Mouse (Mus musculus): ENCODE data around the gene Slc9a3r2.

Gene Slc9a3r2

DNA sequence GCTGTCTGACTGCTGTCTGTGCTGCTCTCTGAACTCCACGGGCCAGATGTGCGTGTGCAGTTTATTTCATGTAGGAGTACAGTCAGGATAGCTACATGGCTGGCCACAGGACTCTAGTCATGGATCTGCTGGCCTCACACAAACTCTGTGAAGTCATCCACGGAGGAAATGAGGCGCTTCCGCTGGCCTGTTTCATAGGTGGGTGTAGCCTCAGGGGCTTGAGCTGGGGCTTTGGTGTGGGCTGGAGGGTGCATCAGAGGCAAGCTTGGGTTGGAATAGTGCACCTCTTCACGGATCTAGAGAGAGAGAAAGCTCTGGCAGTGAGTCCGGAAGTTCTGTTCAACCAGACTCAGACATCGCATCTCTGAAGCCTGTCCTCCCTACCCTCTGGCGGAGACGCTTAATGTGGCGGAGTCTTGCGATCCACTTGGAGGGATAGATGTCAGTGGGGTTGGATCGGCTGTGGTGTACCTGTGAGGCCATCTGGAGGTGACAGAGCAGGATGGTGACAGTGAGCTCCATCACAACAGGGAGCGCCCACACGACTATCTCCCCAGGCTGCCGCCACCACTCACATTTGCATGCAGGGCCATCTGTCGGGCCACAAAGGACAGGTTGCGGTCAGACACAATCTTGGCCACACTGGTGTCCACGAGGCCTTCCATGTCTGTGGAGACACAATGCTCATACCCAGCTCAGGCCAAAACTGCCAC is 53.5 kb downstream of the Slc9a3r2 start:
- Histone ChIP-seq H3K4me3 (replicated peaks; ENCODE audit: low read length) (no peak overlapping the region), H3K36me3 (ENCODE audit: insufficient read depth, low read length) (peaks cover 100% of the 10 kb centered on the region), H3K27me3 (ENCODE audit: insufficient read depth, low read length) (no peaks in the 10 kb centered on the region), H3K9me3 (ENCODE audit: low read length) (no peaks in the 10 kb centered on the region), H3K4me1 (replicated peaks; ENCODE audit: low read depth, low read length) (peaks cover 66% of the 10 kb centered on the region)
- no peak for TF ChIP-seq CTCF (conservative IDR thresholded peaks at IDR 0.05; ENCODE audit: low read length)
- no peak for TF ChIP-seq NANOG (IDR thresholded peaks at IDR 0.05; ENCODE audit: borderline replicate concordance, low read length)

DNA sequence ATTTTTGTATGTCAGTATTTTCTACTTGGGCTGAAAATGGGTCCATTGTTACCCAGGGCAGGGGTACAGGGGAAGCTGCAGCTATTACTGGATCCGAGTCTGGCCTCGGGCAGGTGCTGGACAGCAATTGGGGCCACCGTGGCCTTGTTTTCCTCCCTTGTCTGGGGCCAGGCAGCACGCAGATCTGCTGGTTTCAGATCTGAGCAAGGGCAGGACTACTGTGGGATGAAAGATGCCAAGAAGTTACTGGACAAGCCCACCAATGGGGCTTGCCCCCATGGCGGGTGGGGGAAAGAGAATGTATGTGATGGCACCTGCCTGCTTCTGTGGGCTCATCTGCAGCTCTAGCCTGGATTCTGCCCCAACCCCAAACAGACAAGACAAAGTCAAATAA is 54.1 kb downstream of the Slc9a3r2 start:
- H3K9me3 ChIP-seq (ENCODE audit: low read length), result no peaks in the 10 kb centered on the region
- H3K4me3 ChIP-seq (replicated peaks; ENCODE audit: low read length), result no peak overlapping the region
- TF ChIP-seq CTCF (conservative IDR thresholded peaks at IDR 0.05; ENCODE audit: low read length) (no peak), NANOG (IDR thresholded peaks at IDR 0.05; ENCODE audit: borderline replicate concordance, low read length) (no peak), POU5F1 (IDR thresholded peaks at IDR 0.05; ENCODE audit: borderline replicate concordance, low read length) (no peak)
- peaks cover 100% of the 10 kb centered on the region for H3K36me3 ChIP-seq (ENCODE audit: insufficient read depth, low read length)
- H3K4me1 ChIP-seq (replicated peaks; ENCODE audit: low read depth, low read length), result peaks cover 60% of the 10 kb centered on the region
- H3K27me3 ChIP-seq (ENCODE audit: insufficient read depth, low read length), result no peaks in the 10 kb centered on the region

DNA sequence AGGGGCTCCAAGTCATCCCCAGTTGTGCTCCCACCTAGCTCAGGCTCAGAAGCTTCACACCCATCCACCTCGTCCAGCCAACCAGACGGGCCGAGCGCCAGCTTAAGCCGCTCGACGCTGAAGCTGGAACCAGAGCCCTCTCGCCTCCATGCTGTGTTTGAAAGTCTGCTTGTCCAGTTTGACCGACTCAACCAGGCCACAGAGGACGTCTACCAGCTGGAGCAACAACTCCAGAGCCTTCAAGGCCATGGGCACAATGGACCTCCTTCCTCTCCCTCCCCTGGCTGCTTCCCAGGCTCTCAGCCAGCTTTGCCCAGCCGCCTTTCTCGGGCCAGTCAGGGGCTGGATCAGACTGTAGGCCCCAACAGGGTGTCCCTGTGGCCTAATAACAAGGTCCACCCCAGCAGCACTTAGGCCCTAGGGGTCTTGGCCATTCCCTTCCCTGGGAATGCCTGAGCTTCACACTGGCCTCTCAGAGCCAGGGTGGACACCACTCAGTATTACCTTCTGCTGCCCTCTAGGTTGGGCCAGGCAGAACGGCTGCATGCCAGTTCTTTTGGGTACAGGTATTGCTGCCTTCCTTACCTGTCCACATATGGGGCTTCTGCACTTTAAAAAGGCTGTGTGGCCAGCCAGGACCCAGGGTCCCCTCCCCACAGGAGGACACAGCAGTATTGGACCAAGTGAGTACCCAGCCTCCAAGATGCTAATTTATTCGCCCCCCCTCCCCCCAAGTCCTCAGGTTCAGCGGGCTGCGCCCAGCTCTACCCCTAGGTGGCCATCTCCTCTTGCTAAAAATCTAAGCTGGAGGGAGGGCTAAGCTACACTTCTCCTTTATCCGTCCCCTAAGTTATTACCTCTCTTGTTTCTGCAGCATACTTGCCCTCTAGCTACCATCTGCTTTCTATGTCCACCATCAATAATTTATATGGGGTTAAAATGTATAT is 54.7 kb downstream of the Slc9a3r2 start:
- H3K36me3 ChIP-seq (ENCODE audit: insufficient read depth, low read length), result peaks cover 100% of the 10 kb centered on the region

DNA sequence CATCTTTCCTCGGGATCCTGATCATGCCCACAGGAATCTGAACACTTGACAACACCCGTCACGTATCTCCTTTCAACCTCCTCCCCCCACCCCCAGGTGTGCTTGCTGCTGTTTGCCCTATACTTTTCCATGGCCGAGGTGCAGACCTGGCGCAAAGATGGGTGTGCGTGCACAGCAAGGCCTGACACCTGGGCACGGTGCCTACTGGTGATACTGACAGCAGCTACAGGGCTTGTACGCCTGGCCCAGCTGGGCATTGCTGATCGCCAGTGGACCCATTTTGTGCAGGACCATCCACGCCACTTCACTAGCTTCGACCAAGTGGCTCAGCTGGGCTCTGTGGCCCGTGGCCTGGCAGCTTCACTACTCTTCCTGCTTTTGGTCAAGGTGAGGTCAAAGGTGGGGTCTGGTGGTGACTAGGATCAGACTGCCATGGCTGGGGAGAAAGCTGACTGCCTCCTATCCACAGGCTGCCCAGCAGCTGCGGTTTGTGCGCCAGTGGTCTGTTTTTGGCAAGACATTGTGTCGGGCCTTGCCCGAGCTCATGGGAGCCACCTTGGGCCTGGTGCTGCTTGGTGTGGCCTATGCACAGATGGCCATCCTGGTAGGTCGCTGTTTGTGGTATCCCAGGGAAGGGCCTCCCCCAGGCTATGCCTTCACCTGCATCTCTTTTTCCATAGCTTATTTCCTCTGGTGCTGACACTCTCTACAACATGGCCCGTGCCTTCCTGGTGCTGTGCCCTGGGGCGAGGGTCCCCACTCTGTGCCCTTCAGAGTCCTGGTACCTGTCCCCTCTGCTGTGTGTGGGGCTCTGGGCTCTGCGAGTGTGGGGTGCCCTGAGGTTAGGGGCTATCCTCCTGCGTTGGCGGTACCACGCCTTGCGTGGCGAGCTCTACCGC is 55.9 kb downstream of the Slc9a3r2 start:
- Histone ChIP-seq H3K9me3 (ENCODE audit: low read length) (no peaks in the 10 kb centered on the region), H3K4me3 (replicated peaks; ENCODE audit: low read length) (peak overlapping the region; percentile 41), H3K4me1 (replicated peaks; ENCODE audit: low read depth, low read length) (peaks cover 44% of the 10 kb centered on the region), H3K36me3 (ENCODE audit: insufficient read depth, low read length) (peaks cover 96% of the 10 kb centered on the region), H3K27me3 (ENCODE audit: insufficient read depth, low read length) (no peaks in the 10 kb centered on the region)
- TF ChIP-seq NANOG (IDR thresholded peaks at IDR 0.05; ENCODE audit: borderline replicate concordance, low read length) (no peak), CTCF (conservative IDR thresholded peaks at IDR 0.05; ENCODE audit: low read length) (no peak), POU5F1 (IDR thresholded peaks at IDR 0.05; ENCODE audit: borderline replicate concordance, low read length) (no peak)

More for the DNA sequence above, 54.7 kb downstream of the Slc9a3r2 start:
- Histone ChIP-seq H3K9me3 (ENCODE audit: low read length) (no peaks in the 10 kb centered on the region), H3K4me3 (replicated peaks; ENCODE audit: low read length) (peak overlapping the region; percentile 41), H3K27me3 (ENCODE audit: insufficient read depth, low read length) (no peaks in the 10 kb centered on the region), H3K4me1 (replicated peaks; ENCODE audit: low read depth, low read length) (peaks cover 54% of the 10 kb centered on the region)
- TF ChIP-seq NANOG (IDR thresholded peaks at IDR 0.05; ENCODE audit: borderline replicate concordance, low read length) (no peak), CTCF (conservative IDR thresholded peaks at IDR 0.05; ENCODE audit: low read length) (peak; percentile 15; the same call in 1 of the 2 replicates), POU5F1 (IDR thresholded peaks at IDR 0.05; ENCODE audit: borderline replicate concordance, low read length) (no peak)

DNA sequence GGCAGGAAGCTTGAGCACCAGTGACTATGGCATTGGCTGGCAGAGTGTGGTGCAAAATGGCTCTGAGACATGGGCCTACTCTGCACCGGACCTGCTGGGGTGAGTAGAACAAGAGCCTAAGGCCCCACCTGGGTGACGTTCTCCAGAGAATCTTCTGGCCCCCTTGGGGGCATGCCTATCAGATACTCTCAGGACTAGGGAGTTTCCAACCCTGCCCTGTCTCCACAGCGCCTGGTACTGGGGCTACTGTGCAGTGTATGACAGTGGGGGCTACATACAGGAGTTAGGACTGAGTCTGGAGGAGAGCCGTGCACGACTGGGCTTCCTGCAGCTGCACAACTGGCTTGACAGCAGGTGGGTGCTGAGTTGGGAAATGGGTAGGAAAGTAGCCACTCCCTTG is 56.9 kb downstream of the Slc9a3r2 start:
- peaks cover 87% of the 10 kb centered on the region for H3K36me3 ChIP-seq (ENCODE audit: insufficient read depth, low read length)
- H3K27me3 ChIP-seq (ENCODE audit: insufficient read depth, low read length), result no peaks in the 10 kb centered on the region
- no peak for TF ChIP-seq NANOG (IDR thresholded peaks at IDR 0.05; ENCODE audit: borderline replicate concordance, low read length)
- TF ChIP-seq CTCF (conservative IDR thresholded peaks at IDR 0.05; ENCODE audit: low read length), result no peak
- TF ChIP-seq POU5F1 (IDR thresholded peaks at IDR 0.05; ENCODE audit: borderline replicate concordance, low read length), result no peak
- no peak overlapping the region for H3K4me3 ChIP-seq (replicated peaks; ENCODE audit: low read length)
- peaks cover 39% of the 10 kb centered on the region for H3K4me1 ChIP-seq (replicated peaks; ENCODE audit: low read depth, low read length)
- no peaks in the 10 kb centered on the region for H3K9me3 ChIP-seq (ENCODE audit: low read length)

DNA sequence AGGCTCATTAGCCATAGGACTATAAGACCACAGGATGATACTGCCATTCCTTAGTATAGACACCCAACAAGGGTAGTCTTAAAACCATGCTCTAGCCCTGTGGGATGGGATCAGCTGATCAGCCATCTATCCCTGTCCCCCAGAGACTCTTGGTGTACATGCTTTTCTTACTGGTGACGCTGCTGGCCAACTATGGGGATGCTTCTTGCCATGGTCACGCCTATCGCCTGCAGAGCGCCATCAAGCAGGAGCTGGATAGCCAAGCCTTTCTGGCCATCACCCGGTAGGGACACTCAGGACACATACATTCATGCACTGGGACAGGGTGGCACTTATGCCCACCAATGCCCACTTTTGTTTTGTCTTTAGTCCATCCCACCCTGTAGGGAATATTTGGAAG is 58.4 kb downstream of the Slc9a3r2 start:
- Histone ChIP-seq H3K36me3 (ENCODE audit: insufficient read depth, low read length) (peaks cover 87% of the 10 kb centered on the region), H3K4me1 (replicated peaks; ENCODE audit: low read depth, low read length) (peaks cover 34% of the 10 kb centered on the region), H3K9me3 (ENCODE audit: low read length) (no peaks in the 10 kb centered on the region), H3K4me3 (replicated peaks; ENCODE audit: low read length) (no peak overlapping the region), H3K27me3 (ENCODE audit: insufficient read depth, low read length) (no peaks in the 10 kb centered on the region)
- TF ChIP-seq CTCF (conservative IDR thresholded peaks at IDR 0.05; ENCODE audit: low read length), result no peak
- TF ChIP-seq POU5F1 (IDR thresholded peaks at IDR 0.05; ENCODE audit: borderline replicate concordance, low read length), result no peak
- no peak for TF ChIP-seq NANOG (IDR thresholded peaks at IDR 0.05; ENCODE audit: borderline replicate concordance, low read length)

DNA sequence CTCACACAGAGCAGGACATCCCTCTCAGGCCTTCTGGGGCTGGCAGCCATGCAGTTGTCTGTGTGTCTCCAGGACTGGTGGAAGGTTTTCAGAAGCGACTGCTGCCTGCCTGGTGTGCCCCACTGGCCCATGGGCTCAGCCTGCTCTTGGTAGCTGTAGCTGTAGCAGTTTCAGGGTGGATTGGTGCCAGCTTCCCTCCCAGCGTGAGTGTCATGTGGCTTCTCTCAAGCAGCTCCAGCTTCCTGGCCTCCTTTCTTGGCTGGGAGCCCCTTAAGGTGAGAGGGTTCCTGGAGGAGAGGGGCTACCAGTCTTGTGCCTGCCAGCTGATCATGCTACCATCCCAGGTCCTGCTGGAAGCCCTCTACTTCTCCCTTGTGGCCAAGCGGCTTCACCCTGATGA is 59.2 kb downstream of the Slc9a3r2 start:
- no peaks in the 10 kb centered on the region for H3K27me3 ChIP-seq (ENCODE audit: insufficient read depth, low read length)
- peaks cover 33% of the 10 kb centered on the region for H3K4me1 ChIP-seq (replicated peaks; ENCODE audit: low read depth, low read length)
- no peak overlapping the region for H3K4me3 ChIP-seq (replicated peaks; ENCODE audit: low read length)
- no peaks in the 10 kb centered on the region for H3K9me3 ChIP-seq (ENCODE audit: low read length)
- TF ChIP-seq CTCF (conservative IDR thresholded peaks at IDR 0.05; ENCODE audit: low read length) (no peak), POU5F1 (IDR thresholded peaks at IDR 0.05; ENCODE audit: borderline replicate concordance, low read length) (no peak), NANOG (IDR thresholded peaks at IDR 0.05; ENCODE audit: borderline replicate concordance, low read length) (no peak)
- H3K36me3 ChIP-seq (ENCODE audit: insufficient read depth, low read length), result peaks cover 87% of the 10 kb centered on the region

Data from E14TG2a.4 (cell line).